Mouse (Mus musculus) CH12.LX (cell line): ENCODE data around the gene Prl7c1. TPM values are rescaled to one million over a fixed set of nuclear protein-coding genes. Genes with fewer than 3 reads are reported as not detected.
"Not testable (repeated sequence)": the region's sequence is repeated elsewhere in the genome, so short reads cannot be mapped to it uniquely, and the experiment has no call there.

Source experiments
- DNase-seq: peaks from one replicate; pipeline ENCODE4 v3.0.0-alpha.2; 2013; ENCODE audit errors: extremely low read depth
- H3K27ac ChIP-seq: 2 replicates; pipeline ENCODE4 v1.5.1; 2012; ENCODE audit warnings: low read depth, mild to moderate bottlenecking, control low read depth, moderate library complexity; ENCODE audit not compliant: insufficient read depth
- H3K27me3 ChIP-seq: replicated peaks from 2 replicates; pipeline ENCODE3; 2012; ENCODE audit warnings: inconsistent platforms
- H3K36me3 ChIP-seq, 2 experiments: replicated peaks in 1 of 2; 2 replicates each; pipeline versions ENCODE3 to v1.6.1; 2012; ENCODE audit warnings: inconsistent platforms in 1 of 2, low read length in 1 of 2, mild to moderate bottlenecking in 1 of 2, mixed read lengths in 1 of 2, moderate library complexity in 1 of 2; ENCODE audit not compliant: control insufficient read depth in 1 of 2, insufficient read depth in 1 of 2
- H3K4me1 ChIP-seq, 2 experiments: 2 replicates each; pipeline ENCODE4 v1.6.1; 2012; ENCODE audit warnings: inconsistent platforms in 1 of 2, moderate library complexity in 1 of 2; ENCODE audit not compliant: insufficient read depth in 2 of 2, control insufficient read depth in 1 of 2
- H3K4me2 ChIP-seq: 2 replicates; pipeline ENCODE4 v1.6.1; 2012; ENCODE audit warnings: low read depth, mild to moderate bottlenecking, control low read depth; ENCODE audit not compliant: poor library complexity, insufficient read depth, severe bottlenecking
- H3K4me3 ChIP-seq, 3 experiments: fragments of 150-350 bp in 1 of 3; sonication (generic) in 1 of 3; replicated peaks in 1 of 3; 2 replicates each; pipeline versions ENCODE3 to v1.5.1; 2011 to 2012; ENCODE audit warnings: low read depth in 2 of 3, low read length in 2 of 3, mild to moderate bottlenecking in 2 of 3, moderate library complexity in 2 of 3, control low read depth in 1 of 3, improper control_type of control experiment in 1 of 3, inconsistent platforms in 1 of 3, mixed read lengths in 1 of 3; ENCODE audit not compliant: poor library complexity in 1 of 3
- H3K79me2 ChIP-seq: replicated peaks from 2 replicates; pipeline ENCODE4 v1.6.1; 2012; ENCODE audit warnings: mild to moderate bottlenecking, moderate library complexity; ENCODE audit not compliant: control insufficient read depth, poor library complexity, insufficient read depth, severe bottlenecking; ENCODE audit errors: extremely low read depth
- H3K9ac ChIP-seq: 2 replicates; pipeline ENCODE4 v1.6.1; 2012; ENCODE audit warnings: low read depth, mild to moderate bottlenecking, control low read depth, moderate library complexity; ENCODE audit not compliant: insufficient read depth
- H3K9me3 ChIP-seq: replicated peaks from 2 replicates; pipeline ENCODE3; 2012; ENCODE audit warnings: low read length, inconsistent platforms, mixed read lengths
- BHLHE40 ChIP-seq: IDR thresholded peaks from 2 replicates; pipeline ENCODE4 v1.6.1; 2011; ENCODE audit warnings: mild to moderate bottlenecking, low read depth, low read length, improper control_type of control experiment
- ELF1 ChIP-seq: IDR thresholded peaks from 2 replicates; pipeline ENCODE4 v1.6.1; 2014; ENCODE audit warnings: low read depth, mild to moderate bottlenecking, inconsistent platforms, low read length, improper control_type of control experiment
- ETS1 ChIP-seq: conservative IDR thresholded peaks from 2 replicates; pipeline ENCODE4 v1.6.1; 2012; ENCODE audit warnings: low read depth, mild to moderate bottlenecking, inconsistent platforms, low read length, improper control_type of control experiment, moderate library complexity
- IRF4 ChIP-seq: IDR thresholded peaks from 2 replicates; pipeline ENCODE4 v1.6.1; 2014; ENCODE audit warnings: low read depth, mild to moderate bottlenecking, inconsistent platforms, low read length, improper control_type of control experiment
- MAFK ChIP-seq: IDR thresholded peaks from 2 replicates; pipeline ENCODE4 v1.6.1; 2011; ENCODE audit warnings: low read length, improper control_type of control experiment; ENCODE audit not compliant: insufficient replicate concordance
- MAX ChIP-seq: IDR thresholded peaks from 2 replicates; pipeline ENCODE4 v1.6.1; 2011; ENCODE audit warnings: low read length, improper control_type of control experiment
- MXI1 ChIP-seq: IDR thresholded peaks from 2 replicates; pipeline ENCODE4 v1.6.1; 2011; ENCODE audit warnings: mild to moderate bottlenecking, low read depth, low read length, improper control_type of control experiment
- MYC ChIP-seq: IDR thresholded peaks from 2 replicates; pipeline ENCODE4 v1.6.1; 2011; ENCODE audit warnings: low read depth, mild to moderate bottlenecking, improper control_type of control experiment, low read length
- NELFE ChIP-seq: IDR thresholded peaks from 2 replicates; pipeline ENCODE4 v1.6.1; 2011; ENCODE audit warnings: low read depth, low read length, improper control_type of control experiment
- POLR2AphosphoS2 ChIP-seq: IDR thresholded peaks from 2 replicates; pipeline ENCODE4 v1.6.1; 2011; ENCODE audit warnings: low read depth, low read length, improper control_type of control experiment
- SIN3A ChIP-seq: IDR thresholded peaks from 2 replicates; pipeline ENCODE4 v1.6.1; 2012; ENCODE audit warnings: low read length, improper control_type of control experiment, inconsistent platforms
- UBTF ChIP-seq: IDR thresholded peaks from 2 replicates; pipeline ENCODE4 v1.6.1; 2012; ENCODE audit warnings: low read depth, mild to moderate bottlenecking, inconsistent platforms, low read length, improper control_type of control experiment, moderate library complexity
- USF1 ChIP-seq: IDR thresholded peaks from 2 replicates; pipeline ENCODE4 v1.6.1; 2014; ENCODE audit warnings: low read depth, mild to moderate bottlenecking, inconsistent platforms, low read length, improper control_type of control experiment
- ZC3H11A ChIP-seq: IDR thresholded peaks from 2 replicates; pipeline ENCODE4 v1.6.1; 2012; ENCODE audit warnings: low read depth, mild to moderate bottlenecking, inconsistent platforms, low read length, improper control_type of control experiment
- ZKSCAN1 ChIP-seq: IDR thresholded peaks from 2 replicates; pipeline ENCODE4 v1.6.1; 2012; ENCODE audit warnings: low read depth, inconsistent platforms, low read length, improper control_type of control experiment, borderline replicate concordance
- ZMIZ1 ChIP-seq: IDR thresholded peaks from 2 replicates; pipeline ENCODE4 v1.6.1; 2012; ENCODE audit warnings: low read depth, mild to moderate bottlenecking, inconsistent platforms, low read length, improper control_type of control experiment
- ZNF384 ChIP-seq: IDR thresholded peaks from 2 replicates; pipeline ENCODE4 v1.6.1; 2012; ENCODE audit warnings: low read depth, low read length, improper control_type of control experiment, inconsistent platforms
- dilution Hi-C: fragments of 300-500 bp; cut with MboI; formaldehyde crosslinking; loops from 2 replicates; pipeline ENCODE4 v1.14.3; 2020; ENCODE audit warnings: low sequenced_read_pairs; ENCODE audit not compliant: extremely low pct_unique_long_range_greater_than_20kb, extremely low pct_ligation_motif_present
- in situ Hi-C: fragments of 300-500 bp; cut with MboI; formaldehyde crosslinking; loops from 3 replicates; pipeline ENCODE4 v1.14.3; 2019; ENCODE audit warnings: low sequenced_read_pairs, low pct_ligation_motif_present, low pct_unique_long_range_greater_than_20kb, mixed read lengths
- polyA plus RNA-seq: library from polyadenylated mRNA; unstranded; fragments of >175 nt; gene quantifications from 2 replicates; pipeline ENCODE4 v1.2.1, GENCODE M21; 2012; ENCODE audit warnings: low read depth; ENCODE audit not compliant: insufficient read length
- total RNA-seq, 2 experiments: library from RNA; depleted of rRNA; stranded (reverse); fragments of 300-350 nt in 1 of 2; fragments of >200 nt in 1 of 2; gene quantifications; 2 replicates each; pipeline ENCODE4 v1.2.3; 2012 to 2014

Prl7c1 gene
- total RNA-seq (2012; rRNA removed): not detected in 2 replicates
- total RNA-seq (2014; rRNA removed): not detected in 2 replicates
- polyA plus RNA-seq: not detected in 2 replicates

DNA sequence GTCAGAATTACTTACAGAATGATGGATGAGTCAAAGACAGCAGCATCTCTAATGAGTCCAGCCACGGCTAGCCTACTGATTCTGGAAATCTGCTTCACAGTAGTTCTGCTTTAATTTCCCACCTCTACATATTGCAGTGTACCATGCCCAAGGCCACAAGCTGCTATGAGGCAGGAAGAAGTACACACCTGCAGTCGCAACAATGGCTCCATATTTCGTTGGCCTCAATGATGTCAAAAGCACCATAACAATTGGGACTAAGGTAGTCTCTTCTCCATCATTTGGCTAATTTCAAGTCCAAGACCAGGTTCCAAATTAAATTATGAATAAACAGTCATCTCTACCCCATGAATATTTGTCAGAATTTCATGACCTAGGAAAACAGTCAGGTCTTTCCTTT, at the start of gene Prl7c1:
Prl7c1 (minus strand) TSS at position 101 of the 400 bp plus-strand sequence.
- H3K36me3 ChIP-seq, H3K4me2 ChIP-seq, H3K27me3 ChIP-seq, H3K9ac ChIP-seq, H3K4me1 ChIP-seq, DNase-seq, H3K79me2 ChIP-seq, H3K27ac ChIP-seq, in situ Hi-C loops, dilution Hi-C loops, H3K9me3 ChIP-seq, H3K4me3 ChIP-seq: not testable (repeated sequence)

DNA sequence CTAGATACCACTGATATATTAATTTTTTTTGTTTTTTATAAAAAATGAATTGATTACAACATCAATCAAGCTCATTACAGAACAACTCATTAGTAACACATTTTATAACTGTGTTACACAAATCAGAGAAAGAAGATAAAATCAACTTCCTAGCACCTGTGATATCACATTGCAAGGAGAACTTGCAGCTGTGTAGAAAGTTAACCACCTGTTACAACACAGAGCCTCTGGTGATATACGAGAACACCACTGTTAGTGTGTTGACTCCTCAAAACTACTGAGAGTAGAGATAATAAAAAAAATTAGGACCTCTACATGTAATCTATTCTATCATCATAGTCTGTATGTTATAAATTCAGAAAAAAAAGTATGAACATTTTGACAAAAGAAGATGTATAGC, 22.2 kb upstream of the Prl7c1 start:
- DNase-seq: no peak
- TF ChIP-seq MAX: no peak
- no peak for TF ChIP-seq NELFE
- no peak for TF ChIP-seq ZNF384
- no peak for TF ChIP-seq POLR2AphosphoS2
- TF ChIP-seq BHLHE40: no peak
- no peak for TF ChIP-seq MYC
- no peak for TF ChIP-seq MAFK
- no peak for TF ChIP-seq ZKSCAN1
- TF ChIP-seq UBTF: no peak
- no peak for TF ChIP-seq ZC3H11A
- TF ChIP-seq IRF4: no peak
- no peak for TF ChIP-seq ZMIZ1
- no peak for TF ChIP-seq USF1
- TF ChIP-seq SIN3A: no peak
- no peak for TF ChIP-seq ETS1
- TF ChIP-seq MXI1: no peak
- TF ChIP-seq ELF1: no peak
- Histone ChIP-seq H3K4me1 (peaks cover 0 to 9% of the 10 kb centered on the region in 2 experiments; a peak in 2 of 4 replicates), H3K4me2 (no peak overlapping the region), H3K9ac (no peak overlapping the region), H3K79me2 (no peaks in the 10 kb centered on the region), H3K36me3 (no peaks in the 10 kb centered on the region), H3K27ac (no peak overlapping the region), H3K9me3 (no peaks in the 10 kb centered on the region), H3K4me3 (no peak overlapping the region), H3K27me3 (no peaks in the 10 kb centered on the region)
- in situ Hi-C loops (no loop called here), dilution Hi-C loops (no loop called here)
